Mouse (Mus musculus): ENCODE results near the gene Ap5m1.

GRCm38 (mm10) chr14:49027040-49027778, 38.7 kb upstream of the Ap5m1 start:
- TF ChIP-seq POLR2A (IDR thresholded peaks at IDR 0.05; ENCODE audit: low read depth, low read length) (no peak), CTCF (conservative IDR thresholded peaks at IDR 0.05; ENCODE audit: insufficient read depth, insufficient read length, low read depth, low read length) (no peak)

Data from kidney, adult 2 months (tissue).